Comparison of ENCODE assay signal across 11 mouse cellular contexts in the genomic region with DNA sequence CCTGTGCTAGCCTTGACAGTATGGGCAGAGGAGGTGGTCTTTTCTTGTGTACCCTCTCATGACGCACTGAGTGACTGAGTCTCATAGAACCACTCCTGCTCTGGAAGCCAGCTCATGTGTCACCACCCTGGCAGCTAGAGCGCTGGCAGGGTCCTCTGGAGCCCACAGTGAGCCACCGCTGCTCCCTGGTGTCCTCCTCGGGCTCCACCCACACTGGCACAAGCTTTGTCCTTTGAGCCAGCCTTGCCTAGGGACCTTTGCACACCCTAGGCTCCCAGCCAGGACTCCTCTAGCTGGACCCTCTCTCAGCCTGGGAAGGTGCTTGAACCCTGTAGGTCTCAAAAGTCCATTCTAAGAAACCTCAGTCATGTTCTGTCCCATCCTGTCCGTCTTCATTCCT. TPM values are rescaled to one million over a fixed set of nuclear protein-coding genes. Genes with fewer than 3 reads are reported as not detected.
DNase-seq lines count a peak whose midpoint lies in the region; ATAC-seq and TF ChIP-seq lines count a peak whose summit lies in the region.
"Had no signal": no experiment of that assay in that cellular context is flagged by ENCODE, and none has a peak within 500 bp of the region (broad histone marks: within the 10 kb centered on the region; RNA-seq: fewer than 3 reads in every experiment).

No protein-coding gene starts in this region.

- WGBS in heart, embryonic 14.5 days, result 58% methylated on average over 5 of the region's 5 CpGs

- ATAC-seq in heart, embryonic 14.5 days (ENCODE audit: insufficient number of reproducible peaks, insufficient read depth, low FRiP score, low read depth), result 0 out of 2 replicates have a peak, but pooled peaks have one; percentile 22
- ATAC-seq: Patski had no signal

- H3K9me3 ChIP-seq in heart, embryonic 14.5 days (ENCODE audit: control insufficient read depth, low read length), result no peaks in the 10 kb centered on the region
- H3K9me3 ChIP-seq: embryonic facial prominence, embryonic 13.5 days; limb, embryonic 15.5 days had no signal

- H3K27ac ChIP-seq in layer of hippocampus, adult 2 months, result peak overlapping the region; percentile 58
- no peak overlapping the region for H3K27ac ChIP-seq in heart, embryonic 14.5 days (replicated peaks in 1 of 2; ENCODE audit: control insufficient read depth in 1 of 2, insufficient read depth in 1 of 2, low read depth in 2 of 2, low read length in 2 of 2)
- H3K27ac ChIP-seq: embryonic facial prominence, embryonic 13.5 days; limb, embryonic 15.5 days had no signal

- no peak overlapping the region for H3K9ac ChIP-seq in heart, embryonic 14.5 days (ENCODE audit: low read length)
- H3K9ac ChIP-seq: embryonic facial prominence, embryonic 13.5 days; limb, embryonic 15.5 days had no signal

- peak in 1 of 2 experiments; percentile 33 for DNase-seq in layer of hippocampus, adult 2 months (ENCODE audit: low spot score in 2 of 2)
- DNase-seq in layer of hippocampus, postnatal 25 days (ENCODE audit: extremely low spot score in 1 of 2, low spot score in 1 of 2), result no peak
- DNase-seq in cerebellum, adult 9-10 months, result peak; percentile 36
- peak; percentile 53 to 59 for DNase-seq in layer of hippocampus, postnatal 10 days (ENCODE audit: low spot score in 2 of 2)
- no peak for DNase-seq in urinary bladder, postnatal 4 days (ENCODE audit: low spot score in 2 of 2)
- DNase-seq in embryo, embryonic 10 days (ENCODE audit: low spot score), result no peak
- no peak for DNase-seq in urinary bladder, adult 2 months (ENCODE audit: low spot score)

- no peaks in the 10 kb centered on the region for H3K4me1 ChIP-seq in heart, embryonic 14.5 days (ENCODE audit: control insufficient read depth in 2 of 2, insufficient read depth in 2 of 2, low read length in 2 of 2)
- H3K4me1 ChIP-seq: embryonic facial prominence, embryonic 13.5 days had no signal

- no peaks in the 10 kb centered on the region for H3K27me3 ChIP-seq in heart, embryonic 14.5 days (ENCODE audit: control insufficient read depth, insufficient read depth, low read length)
- H3K27me3 ChIP-seq: embryonic facial prominence, embryonic 13.5 days; limb, embryonic 15.5 days; Patski had no signal

- no peak overlapping the region for H3K4me2 ChIP-seq in heart, embryonic 14.5 days (ENCODE audit: low read length)
- H3K4me2 ChIP-seq: embryonic facial prominence, embryonic 13.5 days; limb, embryonic 15.5 days had no signal

- H3K4me3 ChIP-seq in layer of hippocampus, adult 2 months, result no peak overlapping the region
- no peak overlapping the region for H3K4me3 ChIP-seq in heart, embryonic 14.5 days (ENCODE audit: control insufficient read depth in 1 of 2, insufficient read depth in 1 of 2, low read depth in 1 of 2, low read length in 2 of 2)
- H3K4me3 ChIP-seq: embryonic facial prominence, embryonic 13.5 days; limb, embryonic 15.5 days had no signal

- H3K36me3 ChIP-seq in heart, embryonic 14.5 days (ENCODE audit: control insufficient read depth, insufficient read depth, low read length), result no peaks in the 10 kb centered on the region
- H3K36me3 ChIP-seq: embryonic facial prominence, embryonic 13.5 days; limb, embryonic 15.5 days had no signal

- TF ChIP-seq CTCF in layer of hippocampus, adult 2 months (conservative IDR thresholded peaks at IDR 0.05), result no peak

RNA-seq across cellular contexts. Expression of a gene that starts 11.7 kb away (rescaled TPM):
- total RNA-seq in layer of hippocampus, adult 2 months (2021), result 10 to 100 TPM; 29.9 to 33.8 TPM
- 10 to 100 TPM; 22.3 to 31.5 TPM for total RNA-seq in layer of hippocampus, postnatal 25 days (2021)
- 13.1 and 14.9 TPM in 2 replicates for polyA plus RNA-seq in heart, embryonic 14.5 days (2014; fragmentation: Nextera tagmentation; extraction: Ambion mirVana)
- 10 to 100 TPM; 18.5 to 23.7 TPM for total RNA-seq in layer of hippocampus, postnatal 10 days (2021)
- 15.5 and 18.5 TPM in 2 replicates for polyA plus RNA-seq in urinary bladder, adult 2 months (2012; rRNA removed)

RNA-seq across cellular contexts. Expression of a gene that starts 22.1 kb away (rescaled TPM):
- total RNA-seq in layer of hippocampus, adult 2 months (2021), result 10 to 100 TPM; 16.3 to 18.7 TPM
- 10 to 100 TPM in 1 of 2 experiments, 1 to 10 TPM in 1; 8.3 to 15.7 TPM for total RNA-seq in layer of hippocampus, postnatal 25 days (2021)
- 0.24 and 0.30 TPM in 2 replicates for polyA plus RNA-seq in heart, embryonic 14.5 days (2014; fragmentation: Nextera tagmentation; extraction: Ambion mirVana)
- total RNA-seq in layer of hippocampus, postnatal 10 days (2021), result 1 to 10 TPM; 8.8 to 9.2 TPM
- 1.3 and 2.2 TPM in 2 replicates for polyA plus RNA-seq in urinary bladder, adult 2 months (2012; rRNA removed)

RNA-seq across cellular contexts. Expression of a gene that starts 35.5 kb away (rescaled TPM):
- 10 to 100 TPM; 39.3 to 45.2 TPM for total RNA-seq in layer of hippocampus, adult 2 months (2021)
- total RNA-seq in layer of hippocampus, postnatal 25 days (2021), result 10 to 100 TPM; 45.0 to 48.4 TPM
- polyA plus RNA-seq in heart, embryonic 14.5 days (2014; fragmentation: Nextera tagmentation; extraction: Ambion mirVana), result 0.59 and 1.1 TPM in 2 replicates
- 10 to 100 TPM; 43.9 to 52.3 TPM for total RNA-seq in layer of hippocampus, postnatal 10 days (2021)
- 6.2 and 7.2 TPM in 2 replicates for polyA plus RNA-seq in urinary bladder, adult 2 months (2012; rRNA removed)

Comparison
In these comparisons a context has a peak if more than half of its experiments do, and no peak if none do; other contexts are left out.
1. DNase-seq: peak in cerebellum, adult 9-10 months (single experiment) and layer of hippocampus, postnatal 10 days (2 of 2); none in layer of hippocampus, postnatal 25 days (0 of 2), urinary bladder, postnatal 4 days (0 of 2), embryo, embryonic 10 days (single experiment) and urinary bladder, adult 2 months (single experiment).